Mouse (Mus musculus) forebrain, postnatal 0 days (tissue): ENCODE results near the gene Olfr9. TPM values are rescaled to one million over a fixed set of nuclear protein-coding genes. Genes with fewer than 3 reads are reported as not detected.

Experiments
- ATAC-seq: fragments of 200-750 bp; cut with Nextera tagmentation; 2 replicates; pipeline ENCODE4 v1.8.0; 2017; ENCODE audit warnings: mild to moderate bottlenecking, moderate library complexity
- DNase-seq: peaks from one replicate; pipeline ENCODE4 v3.0.0-alpha.2; 2015
- H3K27ac ChIP-seq: fragments of 300-500 bp; sonication (generic); 2 replicates; pipeline ENCODE4 v1.5.1; 2014; ENCODE audit warnings: low read depth, mild to moderate bottlenecking, antibody characterized with exemption, low read length, moderate library complexity, mixed read lengths
- H3K27me3 ChIP-seq: fragments of 300-500 bp; sonication (generic); 2 replicates; pipeline ENCODE4 v1.6.1; 2014; ENCODE audit warnings: mild to moderate bottlenecking, low read length, mixed read lengths; ENCODE audit not compliant: insufficient read depth
- H3K36me3 ChIP-seq: fragments of 300-500 bp; sonication (generic); 2 replicates; pipeline ENCODE4 v1.6.1; 2014; ENCODE audit warnings: mild to moderate bottlenecking, moderate library complexity; ENCODE audit not compliant: insufficient read depth
- H3K4me1 ChIP-seq: fragments of 300-500 bp; sonication (generic); 2 replicates; pipeline ENCODE4 v1.6.1; 2014; ENCODE audit warnings: antibody characterized with exemption; ENCODE audit not compliant: insufficient read depth
- H3K4me2 ChIP-seq: fragments of 300-500 bp; sonication (generic); 2 replicates; pipeline ENCODE4 v1.6.1; 2014; ENCODE audit warnings: low read depth, mild to moderate bottlenecking, moderate library complexity
- H3K4me3 ChIP-seq: fragments of 300-500 bp; sonication (generic); 2 replicates; pipeline ENCODE4 v1.5.1; 2014; ENCODE audit warnings: low read depth, low read length, mixed read lengths
- H3K9ac ChIP-seq: fragments of 300-500 bp; sonication (generic); 2 replicates; pipeline ENCODE4 v1.6.1; 2014; ENCODE audit warnings: mild to moderate bottlenecking
- H3K9me3 ChIP-seq: fragments of 300-500 bp; sonication (generic); 2 replicates; pipeline ENCODE4 v1.6.1; 2016; ENCODE audit warnings: low read length
- CTCF ChIP-seq: sonication (generic); IDR thresholded peaks from 2 replicates; pipeline ENCODE4 v1.5.1; 2016; ENCODE audit warnings: antibody characterized with exemption, control low read depth, low read depth
- WGBS: fragments of 180-500 bp; shearing (Covaris S2); extraction: QIAGEN DNeasy Blood & Tissue Kit; methylation state at CpG from one replicate; pipeline ENCODE4 v1.1.7; 2014; 5-methylcytosine and 5-hydroxymethylcytosine counted together
- polyA plus RNA-seq: library from polyadenylated mRNA; unstranded; fragments of >200 nt; fragmentation: Nextera tagmentation; extraction: Ambion mirVana; gene quantifications from 2 replicates; pipeline ENCODE4 v1.2.1, GENCODE M21; 2015
- total RNA-seq: library from RNA; depleted of rRNA; stranded (reverse); fragments of >200 nt; gene quantifications from 2 replicates; pipeline ENCODE4 v1.2.3, GENCODE M21; 2014

The Olfr9 gene
- total and polyA plus RNA-seq, 2 experiments from 2014 or later = not detected

DNA sequence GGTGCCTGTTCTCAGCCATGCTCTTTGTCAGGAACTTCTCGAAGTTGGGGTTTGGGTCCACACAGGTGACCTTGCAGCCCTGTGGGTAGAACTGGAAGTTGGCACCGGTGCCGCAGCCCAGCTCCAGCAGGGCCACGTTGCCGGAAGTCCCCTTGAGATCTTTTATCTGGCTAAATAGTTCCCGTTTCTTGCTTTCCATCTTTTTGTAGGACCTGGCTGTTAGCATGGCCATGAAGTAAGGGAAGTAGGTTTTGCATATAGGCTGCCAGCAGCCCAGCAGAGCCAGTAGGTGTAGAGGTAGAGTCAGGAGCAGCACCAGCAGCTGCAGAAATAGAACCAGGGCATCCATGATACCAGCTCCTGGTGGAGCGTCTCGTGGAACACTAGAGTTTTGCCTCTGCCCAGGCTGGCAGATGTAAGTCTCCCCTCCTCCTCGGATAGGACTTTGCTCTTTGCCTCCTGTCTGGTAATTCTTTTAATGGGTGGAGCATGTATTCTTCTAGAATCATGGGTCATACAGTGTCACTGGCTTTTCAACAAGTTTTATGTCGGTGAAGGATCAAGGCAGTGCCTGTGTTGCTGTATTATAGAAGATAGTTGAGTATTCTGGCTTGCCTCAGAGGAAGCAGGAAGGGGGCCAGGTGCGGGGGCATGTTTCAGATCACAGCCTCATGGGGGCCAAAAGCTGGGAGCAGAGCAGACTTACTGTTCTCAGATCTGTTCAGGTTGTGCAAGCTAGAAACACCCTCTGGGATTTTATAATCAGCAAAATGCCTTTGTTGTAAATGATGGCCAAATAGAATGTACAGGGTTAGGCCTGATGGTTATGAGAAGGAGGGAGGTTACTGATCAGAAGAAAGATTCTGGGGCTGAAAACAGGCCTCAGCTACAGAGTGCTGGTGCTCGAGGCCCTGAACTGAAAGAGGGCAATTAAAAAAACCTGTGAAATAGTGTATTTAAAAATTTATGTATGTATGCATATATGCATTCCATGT lies 28.3 kb upstream of the Olfr9 start, which contains the start of gene Mettl7b:
Gene Mettl7b, minus strand, starts transcription at position 399 of the 995 bp plus-strand sequence.
- 88% methylated on average over 12 of the region's 12 CpGs for WGBS
- ATAC-seq = no peak
- Histone ChIP-seq H3K27me3 (no peaks in the 10 kb centered on the region), H3K4me1 (no peaks in the 10 kb centered on the region), H3K9ac (no peak within 1 kb of the TSS), H3K27ac (no peak within 1 kb of the TSS), H3K4me2 (no peak within 1 kb of the TSS), H3K9me3 (no peaks in the 10 kb centered on the region), H3K4me3 (no peak within 1 kb of the TSS), H3K36me3 (no peaks in the 10 kb centered on the region)
- no peak for TF ChIP-seq CTCF
- DNase-seq = no peak

GRCm38 (mm10) chr10:128964961-128965360 lies 24.3 kb upstream of the Olfr9 start:
- no peak overlapping the region for H3K27ac ChIP-seq
- no peaks in the 10 kb centered on the region for H3K27me3 ChIP-seq
- no peaks in the 10 kb centered on the region for H3K4me1 ChIP-seq
- TF ChIP-seq CTCF = no peak
- H3K4me3 ChIP-seq = no peak overlapping the region
- ATAC-seq (no peak), DNase-seq (no peak)
- H3K9me3 ChIP-seq = no peaks in the 10 kb centered on the region
- H3K36me3 ChIP-seq = no peaks in the 10 kb centered on the region
- H3K4me2 ChIP-seq = no peak overlapping the region
- 88% methylated on average over 2 of the region's 2 CpGs for WGBS
- no peak overlapping the region for H3K9ac ChIP-seq

DNA sequence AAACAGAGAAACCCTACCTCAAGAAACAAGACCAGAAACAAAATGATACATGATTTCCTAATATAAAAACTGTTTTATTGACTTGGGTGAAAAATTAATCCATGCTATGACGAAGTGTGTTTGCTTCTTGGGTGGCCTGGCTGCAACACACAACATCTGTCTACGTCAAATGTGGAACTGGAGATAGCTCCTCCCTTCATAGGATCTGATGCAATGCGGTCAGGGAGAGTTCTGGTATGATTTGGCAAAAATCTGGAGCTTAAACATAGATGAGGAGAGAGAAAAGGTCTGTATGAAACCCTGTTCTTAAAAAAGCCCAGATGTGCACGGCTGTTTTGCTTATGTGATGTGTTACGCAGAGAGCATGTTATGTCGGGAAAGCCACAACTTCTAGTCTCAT lies 23.4 kb upstream of the Olfr9 start:
- H3K36me3 ChIP-seq = no peaks in the 10 kb centered on the region
- no peak overlapping the region for H3K9ac ChIP-seq
- no peak overlapping the region for H3K27ac ChIP-seq
- H3K4me2 ChIP-seq = no peak overlapping the region
- ATAC-seq (no peak), DNase-seq (no peak)
- H3K9me3 ChIP-seq = no peaks in the 10 kb centered on the region
- H3K27me3 ChIP-seq = no peaks in the 10 kb centered on the region
- 87% methylated on average over 6 of the region's 6 CpGs for WGBS
- no peaks in the 10 kb centered on the region for H3K4me1 ChIP-seq
- no peak for TF ChIP-seq CTCF
- H3K4me3 ChIP-seq = no peak overlapping the region

- H3K27ac ChIP-seq = no peak overlapping the region
- no peak overlapping the region for H3K4me3 ChIP-seq
- no peak overlapping the region for H3K4me2 ChIP-seq
- no peak for ATAC-seq
- no peaks in the 10 kb centered on the region for H3K36me3 ChIP-seq
- no peak overlapping the region for H3K9ac ChIP-seq
- WGBS = 42% methylated on average over 1 of the region's 1 CpGs
- H3K27me3 ChIP-seq = no peaks in the 10 kb centered on the region
- H3K9me3 ChIP-seq = no peaks in the 10 kb centered on the region
- H3K4me1 ChIP-seq = no peaks in the 10 kb centered on the region
- no peak for DNase-seq
- no peak for TF ChIP-seq CTCF
These were observed 20.9 kb upstream of the Olfr9 start for GRCm38 (mm10) chr10:128968341-128968749.

- no peak for TF ChIP-seq CTCF
- Histone ChIP-seq H3K9me3 (no peaks in the 10 kb centered on the region), H3K9ac (no peak overlapping the region), H3K4me1 (no peaks in the 10 kb centered on the region), H3K27ac (no peak overlapping the region), H3K27me3 (no peaks in the 10 kb centered on the region), H3K4me3 (no peak overlapping the region), H3K4me2 (no peak overlapping the region), H3K36me3 (no peaks in the 10 kb centered on the region)
- no peak for DNase-seq
- 33% methylated on average over 1 of the region's 1 CpGs for WGBS
- ATAC-seq = no peak
These were observed 18.4 kb upstream of the Olfr9 start for GRCm38 (mm10) chr10:128970740-128971250.

GRCm38 (mm10) chr10:128972841-128973240 lies 16.4 kb upstream of the Olfr9 start:
- WGBS = 79% methylated on average over 4 of the region's 4 CpGs
- ATAC-seq = no peak

DNA sequence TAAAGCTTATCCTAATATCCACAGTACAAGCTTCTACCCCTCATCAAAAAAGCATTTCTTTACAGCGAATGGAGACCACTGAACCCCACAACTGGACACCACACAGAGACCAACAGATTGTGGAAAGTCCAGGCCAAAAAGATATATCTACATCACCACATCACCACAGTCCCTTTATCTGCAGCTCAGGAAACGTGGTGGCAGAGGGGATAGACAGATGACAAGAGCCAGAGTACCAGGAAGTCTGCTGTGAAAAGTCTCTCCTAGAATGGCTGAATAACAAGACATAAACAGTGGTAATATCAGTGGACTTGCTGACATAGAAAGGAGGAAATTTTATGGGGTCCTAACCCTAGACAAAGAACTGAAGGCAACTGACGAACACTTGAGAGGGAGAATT lies 12.8 kb upstream of the Olfr9 start:
- no peak for DNase-seq
- H3K4me2 ChIP-seq = no peak overlapping the region
- H3K4me1 ChIP-seq = no peaks in the 10 kb centered on the region
- 70% methylated on average over 3 of the region's 3 CpGs for WGBS
- no peak for TF ChIP-seq CTCF
- H3K27me3 ChIP-seq = no peaks in the 10 kb centered on the region
- no peaks in the 10 kb centered on the region for H3K36me3 ChIP-seq
- no peak overlapping the region for H3K4me3 ChIP-seq
- no peak for ATAC-seq
- H3K27ac ChIP-seq = no peak overlapping the region
- H3K9me3 ChIP-seq = no peaks in the 10 kb centered on the region
- no peak overlapping the region for H3K9ac ChIP-seq

More at GRCm38 (mm10) chr10:128972841-128973240, 16.4 kb upstream of the Olfr9 start:
- Histone ChIP-seq H3K27ac (no peak overlapping the region), H3K9ac (no peak overlapping the region), H3K4me2 (no peak overlapping the region), H3K4me3 (no peak overlapping the region), H3K9me3 (no peaks in the 10 kb centered on the region), H3K4me1 (no peaks in the 10 kb centered on the region), H3K27me3 (no peaks in the 10 kb centered on the region), H3K36me3 (no peaks in the 10 kb centered on the region)
- TF ChIP-seq CTCF = no peak
- no peak for DNase-seq
